Mouse (Mus musculus): ENCODE measurements around the gene Bgn. TPM values are rescaled to one million over a fixed set of nuclear protein-coding genes. Genes with fewer than 3 reads are reported as not detected.

The Bgn gene
- polyA plus RNA-seq, 1 experiment: 780 TPM

GRCm38 (mm10) chrX:73468752-73469151, 14.7 kb upstream of the Bgn start:
- 35% methylated on average over 1 of the region's 1 CpGs for WGBS
- Histone ChIP-seq H3K4me3 (replicated peaks; ENCODE audit: extremely low read depth, low read depth, low read length) (no peak overlapping the region), H3K4me1 (ENCODE audit: control insufficient read depth, insufficient read depth, low read length) (no peaks in the 10 kb centered on the region)
- no peak for DNase-seq
- TF ChIP-seq POLR2A (IDR thresholded peaks at IDR 0.05; ENCODE audit: borderline replicate concordance, extremely low read depth, low read depth, low read length): no peak
- TF ChIP-seq CTCF (IDR thresholded peaks at IDR 0.05; ENCODE audit: insufficient read depth, low read length): no peak

- H3K4me1 ChIP-seq (ENCODE audit: control insufficient read depth, insufficient read depth, low read length): peaks cover 10% of the 10 kb centered on the region
- DNase-seq: no peak
Measured at GRCm38 (mm10) chrX:73471764-73472163, 11.6 kb upstream of the Bgn start.

GRCm38 (mm10) chrX:73474340-73475165, 8.8 kb upstream of the Bgn start:
- no peak for DNase-seq
- Histone ChIP-seq H3K4me1 (ENCODE audit: control insufficient read depth, insufficient read depth, low read length) (peaks cover 16% of the 10 kb centered on the region), H3K4me3 (replicated peaks; ENCODE audit: extremely low read depth, low read depth, low read length) (no peak overlapping the region)
- no peak for TF ChIP-seq POLR2A (IDR thresholded peaks at IDR 0.05; ENCODE audit: borderline replicate concordance, extremely low read depth, low read depth, low read length)
- no peak for TF ChIP-seq CTCF (IDR thresholded peaks at IDR 0.05; ENCODE audit: insufficient read depth, low read length)
- 65% methylated on average over 12 of the region's 12 CpGs for WGBS

More at GRCm38 (mm10) chrX:73471764-73472163, 11.6 kb upstream of the Bgn start:
- H3K4me3 ChIP-seq (replicated peaks; ENCODE audit: extremely low read depth, low read depth, low read length): no peak overlapping the region
- 86% methylated on average over 3 of the region's 3 CpGs for WGBS
- TF ChIP-seq CTCF (IDR thresholded peaks at IDR 0.05; ENCODE audit: insufficient read depth, low read length) (no peak), POLR2A (IDR thresholded peaks at IDR 0.05; ENCODE audit: borderline replicate concordance, extremely low read depth, low read depth, low read length) (no peak)

GRCm38 (mm10) chrX:73475658-73476256, 7.6 kb upstream of the Bgn start:
- Histone ChIP-seq H3K4me1 (ENCODE audit: control insufficient read depth, insufficient read depth, low read length) (peaks cover 16% of the 10 kb centered on the region), H3K4me3 (replicated peaks; ENCODE audit: extremely low read depth, low read depth, low read length) (no peak overlapping the region)
- TF ChIP-seq CTCF (IDR thresholded peaks at IDR 0.05; ENCODE audit: insufficient read depth, low read length): no peak
- no peak for TF ChIP-seq POLR2A (IDR thresholded peaks at IDR 0.05; ENCODE audit: borderline replicate concordance, extremely low read depth, low read depth, low read length)
- DNase-seq: no peak
- WGBS: 84% methylated on average over 1 of the region's 1 CpGs

GRCm38 (mm10) chrX:73476621-73477020, 6.8 kb upstream of the Bgn start:
- no peak for DNase-seq

GRCm38 (mm10) chrX:73477500-73477899, 5.9 kb upstream of the Bgn start:
- WGBS: 63% methylated on average over 2 of the region's 2 CpGs
- TF ChIP-seq POLR2A (IDR thresholded peaks at IDR 0.05; ENCODE audit: borderline replicate concordance, extremely low read depth, low read depth, low read length) (no peak), CTCF (IDR thresholded peaks at IDR 0.05; ENCODE audit: insufficient read depth, low read length) (no peak)
- H3K4me1 ChIP-seq (ENCODE audit: control insufficient read depth, insufficient read depth, low read length): peaks cover 16% of the 10 kb centered on the region
- H3K4me3 ChIP-seq (replicated peaks; ENCODE audit: extremely low read depth, low read depth, low read length): no peak overlapping the region
- DNase-seq: no peak

More at GRCm38 (mm10) chrX:73476621-73477020, 6.8 kb upstream of the Bgn start:
- 40% methylated on average over 2 of the region's 2 CpGs for WGBS
- peaks cover 16% of the 10 kb centered on the region for H3K4me1 ChIP-seq (ENCODE audit: control insufficient read depth, insufficient read depth, low read length)
- H3K4me3 ChIP-seq (replicated peaks; ENCODE audit: extremely low read depth, low read depth, low read length): no peak overlapping the region
- no peak for TF ChIP-seq POLR2A (IDR thresholded peaks at IDR 0.05; ENCODE audit: borderline replicate concordance, extremely low read depth, low read depth, low read length)
- TF ChIP-seq CTCF (IDR thresholded peaks at IDR 0.05; ENCODE audit: insufficient read depth, low read length): no peak

GRCm38 (mm10) chrX:73479656-73480055, 3.7 kb upstream of the Bgn start:
- TF ChIP-seq POLR2A (IDR thresholded peaks at IDR 0.05; ENCODE audit: borderline replicate concordance, extremely low read depth, low read depth, low read length) (no peak), CTCF (IDR thresholded peaks at IDR 0.05; ENCODE audit: insufficient read depth, low read length) (no peak)

GRCm38 (mm10) chrX:73480334-73480733, 3.1 kb upstream of the Bgn start:
- no peak overlapping the region for H3K4me3 ChIP-seq (replicated peaks; ENCODE audit: extremely low read depth, low read depth, low read length)
- peaks cover 13% of the 10 kb centered on the region for H3K4me1 ChIP-seq (ENCODE audit: control insufficient read depth, insufficient read depth, low read length)
- no peak for TF ChIP-seq CTCF (IDR thresholded peaks at IDR 0.05; ENCODE audit: insufficient read depth, low read length)
- no peak for TF ChIP-seq POLR2A (IDR thresholded peaks at IDR 0.05; ENCODE audit: borderline replicate concordance, extremely low read depth, low read depth, low read length)
- 37% methylated on average over 2 of the region's 2 CpGs for WGBS
- DNase-seq: no peak

More at GRCm38 (mm10) chrX:73479656-73480055, 3.7 kb upstream of the Bgn start:
- H3K4me3 ChIP-seq (replicated peaks; ENCODE audit: extremely low read depth, low read depth, low read length): no peak overlapping the region
- DNase-seq: no peak
- peaks cover 16% of the 10 kb centered on the region for H3K4me1 ChIP-seq (ENCODE audit: control insufficient read depth, insufficient read depth, low read length)

GRCm38 (mm10) chrX:73482643-73483483, 539 bp upstream of the Bgn start:
- 30% methylated on average over 4 of the region's 4 CpGs for WGBS

More at GRCm38 (mm10) chrX:73482643-73483483, 539 bp upstream of the Bgn start:
- no peak overlapping the region for H3K4me3 ChIP-seq (replicated peaks; ENCODE audit: extremely low read depth, low read depth, low read length)
- H3K4me1 ChIP-seq (ENCODE audit: control insufficient read depth, insufficient read depth, low read length): peaks cover 4% of the 10 kb centered on the region; the same call in 1 of the 2 replicates
- DNase-seq: no peak
- TF ChIP-seq POLR2A (IDR thresholded peaks at IDR 0.05; ENCODE audit: borderline replicate concordance, extremely low read depth, low read depth, low read length): no peak
- TF ChIP-seq CTCF (IDR thresholded peaks at IDR 0.05; ENCODE audit: insufficient read depth, low read length): no peak
